Mouse (Mus musculus) gastrocnemius, adult 2 months (tissue): ENCODE measurements around the gene Podxl. TPM values are rescaled to one million over a fixed set of nuclear protein-coding genes. Genes with fewer than 3 reads are reported as not detected.

Experiments
- DNase-seq: peaks from one replicate; pipeline ENCODE4 v3.0.0; 2022
- H3K27ac ChIP-seq: fragments of 200-600 bp; 2 replicates; pipeline ENCODE4 v1.8.1; 2022; ENCODE audit warnings: mild to moderate bottlenecking
- H3K4me3 ChIP-seq: fragments of 200-600 bp; 2 replicates; pipeline ENCODE4 v1.8.1; 2022; ENCODE audit warnings: mild to moderate bottlenecking, moderate library complexity
- CTCF ChIP-seq: fragments of 200-600 bp; IDR thresholded peaks from 2 replicates; pipeline ENCODE4 v1.8.1; 2022; ENCODE audit warnings: antibody characterized with exemption, mild to moderate bottlenecking, moderate library complexity
- intact Hi-C: fragments of 180-260 bp; cut with DNase I; formaldehyde crosslinking; loops from one replicate; pipeline ENCODE4 v1.15.1; 2025
- total RNA-seq, 2 experiments: library from RNA; stranded (reverse); gene quantifications; 2 replicates each; pipeline ENCODE4 v1.2.3; 2021

The Podxl gene
- total RNA-seq, 2 experiments from 2014 or later = 22.0 to 31.9 TPM

DNA sequence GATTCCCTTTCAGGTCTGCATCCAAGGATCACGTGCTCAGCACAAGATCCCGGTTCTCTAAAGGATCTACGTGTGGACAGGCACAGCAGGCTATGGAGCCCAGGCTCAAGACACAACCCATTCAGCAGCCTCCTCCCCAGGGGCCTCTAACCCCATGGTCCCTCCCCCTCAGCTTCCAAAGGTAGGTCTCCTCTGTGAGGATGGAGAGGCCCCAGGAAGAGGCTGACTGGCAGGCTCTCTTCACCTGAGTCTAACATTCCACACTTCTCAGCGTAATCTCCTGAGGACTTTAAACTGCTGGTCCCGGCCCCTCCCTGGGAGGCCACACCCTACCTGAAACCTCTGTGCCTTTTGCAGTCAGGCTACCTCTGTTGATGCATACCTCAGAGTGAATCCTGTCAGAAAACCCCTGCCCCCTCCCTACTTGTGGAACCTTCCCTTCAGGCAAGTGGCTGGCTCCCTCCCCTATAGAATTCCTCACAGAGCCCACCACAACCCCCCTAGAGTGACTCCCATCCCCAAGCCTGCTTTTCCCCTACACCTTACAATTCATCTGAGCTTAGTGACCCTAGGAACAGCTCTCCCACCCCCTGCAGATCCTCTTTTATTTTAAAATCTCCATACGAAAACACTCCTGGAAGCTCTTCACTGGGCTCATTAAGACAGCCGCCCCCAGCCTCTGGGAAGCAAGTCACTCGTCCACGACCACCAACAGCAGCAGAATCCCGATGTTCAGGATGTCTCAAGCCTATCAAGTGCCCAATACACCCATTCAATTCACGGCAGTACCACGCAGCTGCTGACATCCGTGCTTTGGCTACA lies 3.4 kb downstream of the Podxl start:
- Histone ChIP-seq H3K4me3 (peak overlapping the region; percentile 86), H3K27ac (peak overlapping the region; percentile 49)
- DNase-seq = no peak
- intact Hi-C loops = no loop called here
- TF ChIP-seq CTCF = no peak

DNA sequence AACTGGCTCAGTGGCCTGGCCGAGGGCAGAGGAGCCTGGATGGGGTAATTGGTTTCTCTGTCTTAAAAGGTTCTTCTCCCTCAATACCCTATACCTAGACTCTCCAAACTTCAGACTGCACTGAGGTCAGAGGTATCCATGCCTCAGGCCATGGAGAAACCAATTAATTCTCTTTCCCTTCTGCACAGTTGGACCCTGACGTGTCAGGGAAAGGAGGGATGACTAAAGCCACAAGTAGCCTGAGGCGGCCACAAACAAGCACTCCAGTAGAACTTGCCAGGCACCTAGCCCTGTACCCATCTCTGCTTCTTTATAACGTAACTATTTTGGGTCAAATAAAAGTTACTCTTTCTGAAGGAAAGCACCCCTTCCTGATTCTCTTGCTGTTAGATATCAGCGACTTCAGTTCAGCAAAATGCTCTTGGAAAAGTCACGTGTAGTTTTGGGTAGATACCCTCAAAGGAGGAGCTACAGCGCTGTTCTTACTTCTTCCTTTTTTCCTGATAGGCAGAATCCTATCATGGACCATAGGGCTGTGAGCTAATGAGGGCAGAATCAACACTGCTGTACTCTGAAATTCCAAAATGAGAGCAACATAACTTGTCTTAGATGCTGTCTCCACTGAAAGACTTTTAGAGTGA lies 7.2 kb downstream of the Podxl start:
- H3K27ac ChIP-seq = 0 out of 2 replicates have a peak overlapping the region, but pooled peaks have one; percentile 21
- no peak overlapping the region for H3K4me3 ChIP-seq
- intact Hi-C loops = no loop called here
- no peak for DNase-seq
- no peak for TF ChIP-seq CTCF

DNA sequence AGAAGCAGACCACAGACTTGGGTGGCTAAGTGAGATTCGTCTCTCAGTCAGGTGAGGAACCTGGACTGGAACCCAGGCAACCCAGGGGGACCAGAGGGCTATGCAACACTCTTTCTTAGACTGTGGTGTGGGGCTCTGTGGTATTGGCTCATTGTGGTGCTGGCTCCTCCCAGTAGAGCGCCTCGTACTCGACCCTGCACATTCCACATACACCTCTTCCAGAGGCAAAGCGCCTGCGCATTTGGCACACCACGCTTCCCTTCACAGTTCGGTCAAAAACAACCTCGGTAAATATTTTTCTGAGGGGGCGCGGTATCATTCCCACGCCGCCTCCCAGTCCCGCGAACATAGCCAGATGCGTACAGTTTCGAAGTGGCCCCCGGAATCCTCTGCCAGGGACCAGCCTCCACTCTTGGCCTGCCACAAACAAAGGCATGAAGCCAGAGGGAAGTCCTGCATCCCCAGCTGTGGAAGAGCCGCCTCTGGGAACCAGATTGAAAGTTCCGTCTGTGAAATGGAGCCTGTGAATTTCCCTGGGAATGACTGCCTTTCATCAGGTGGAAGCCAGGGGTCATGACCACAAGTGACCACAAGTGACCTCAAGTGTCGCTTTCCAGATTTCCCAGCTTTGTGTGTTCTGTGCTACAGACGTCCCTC lies 12.8 kb downstream of the Podxl start:
- Histone ChIP-seq H3K27ac (peak overlapping the region; percentile 62), H3K4me3 (peak overlapping the region; percentile 45)
- TF ChIP-seq CTCF = no peak
- intact Hi-C loops = no loop called here
- DNase-seq = peak; percentile 35

DNA sequence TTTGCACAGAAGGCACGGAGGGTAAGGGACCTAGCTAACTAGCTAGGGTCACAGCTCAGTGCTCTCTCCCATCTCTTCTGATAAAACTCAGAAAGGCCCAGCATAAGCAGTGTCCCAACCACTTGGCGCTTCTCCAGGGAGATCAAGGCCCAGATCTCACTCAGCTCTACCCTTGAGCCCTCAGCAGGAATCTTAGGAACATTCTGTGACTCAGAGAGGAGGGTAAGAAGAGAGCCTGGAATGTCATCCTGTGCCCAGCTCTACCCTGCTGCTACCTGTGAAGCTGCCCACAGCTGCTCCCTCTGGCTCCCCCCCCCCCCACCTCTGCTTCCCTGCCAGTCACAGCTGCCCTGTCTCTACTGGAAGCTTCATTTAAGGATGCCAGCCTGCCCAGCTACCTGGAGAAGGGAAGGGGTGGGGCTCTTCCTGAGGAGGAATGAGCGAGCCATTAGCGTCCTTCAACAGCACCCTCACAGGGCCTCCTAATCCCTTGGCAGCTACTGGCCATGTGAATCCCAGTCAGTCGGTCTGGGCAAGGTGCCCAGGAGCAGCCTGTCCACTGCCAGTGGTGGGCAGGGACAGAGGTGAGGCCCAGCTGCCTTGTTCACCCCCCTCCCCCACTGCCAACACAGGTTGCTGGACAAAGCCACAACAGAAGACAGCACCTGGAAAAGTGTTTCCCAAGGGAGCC lies 14.3 kb downstream of the Podxl start:
- intact Hi-C loops = no loop called here
- Histone ChIP-seq H3K4me3 (peak overlapping the region; percentile 20; the same call in 1 of the 2 replicates), H3K27ac (peak overlapping the region; percentile 53)
- TF ChIP-seq CTCF = no peak
- DNase-seq = peak; percentile 66

DNA sequence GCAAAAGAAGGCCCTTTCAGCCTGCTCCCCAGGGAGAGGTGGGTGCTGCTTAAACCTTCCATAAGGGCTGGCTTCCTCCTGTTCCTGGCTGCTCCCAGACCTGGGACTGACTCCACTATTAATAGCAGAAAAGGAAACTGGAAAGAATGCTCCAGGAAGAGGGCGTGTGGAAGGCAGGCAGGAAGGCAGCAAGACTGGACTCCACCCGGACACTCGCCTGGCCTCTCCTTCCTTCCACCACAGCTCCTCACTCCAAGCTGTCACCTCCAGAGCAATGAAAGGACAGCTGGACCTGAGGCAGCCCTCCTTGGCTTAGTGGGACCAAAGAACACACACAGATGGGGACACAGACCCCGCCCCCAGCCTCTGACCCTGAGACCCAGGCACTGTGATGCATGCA lies 19.5 kb downstream of the Podxl start:
- no peak for TF ChIP-seq CTCF
- intact Hi-C loops = no loop called here
- peak overlapping the region; percentile 55 for H3K4me3 ChIP-seq
- H3K27ac ChIP-seq = peak overlapping the region; percentile 83
- DNase-seq = no peak

DNA sequence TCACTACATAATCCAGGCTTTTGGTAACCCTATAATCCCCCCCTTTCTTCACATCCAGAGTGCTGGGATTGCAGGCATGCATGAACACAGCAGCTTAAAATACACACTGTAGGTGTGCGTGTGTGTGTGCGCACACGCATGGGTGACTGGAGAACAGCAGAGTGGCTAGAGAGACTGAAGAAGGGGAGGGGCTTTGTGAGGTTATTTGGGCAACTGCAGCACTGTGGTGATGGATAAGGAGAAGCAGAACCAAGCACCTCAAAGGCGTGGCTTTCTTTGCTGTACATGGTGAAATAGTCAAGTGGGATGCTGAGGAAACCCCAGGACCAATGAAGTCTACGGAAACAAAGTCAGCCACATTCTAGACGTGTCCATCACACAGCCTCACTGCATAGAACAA lies 23.8 kb downstream of the Podxl start:
- TF ChIP-seq CTCF = no peak
- no peak overlapping the region for H3K27ac ChIP-seq
- intact Hi-C loops = no loop called here
- no peak for DNase-seq
- no peak overlapping the region for H3K4me3 ChIP-seq

DNA sequence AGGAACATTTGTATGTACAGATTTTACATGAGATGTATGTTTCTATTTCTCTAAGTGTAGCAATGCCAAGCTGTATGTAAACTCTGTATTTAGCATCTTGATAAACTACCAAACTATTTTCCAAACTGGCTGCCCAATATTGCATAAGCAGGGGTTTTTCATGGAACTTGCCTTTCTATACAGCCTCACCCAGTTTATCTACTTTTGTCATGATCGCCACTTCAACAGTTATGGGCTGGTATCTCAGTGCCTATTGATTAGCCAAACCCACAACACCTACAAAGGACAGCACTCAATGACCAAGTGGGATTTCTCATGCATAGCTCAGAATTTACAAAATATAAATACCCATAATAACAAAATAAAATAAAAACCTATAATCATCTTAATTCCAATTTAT lies 25.7 kb downstream of the Podxl start:
- DNase-seq = no peak
- intact Hi-C loops = no loop called here
- Histone ChIP-seq H3K4me3 (no peak overlapping the region), H3K27ac (0 out of 2 replicates have a peak overlapping the region, but pooled peaks have one; percentile 43)
- no peak for TF ChIP-seq CTCF

DNA sequence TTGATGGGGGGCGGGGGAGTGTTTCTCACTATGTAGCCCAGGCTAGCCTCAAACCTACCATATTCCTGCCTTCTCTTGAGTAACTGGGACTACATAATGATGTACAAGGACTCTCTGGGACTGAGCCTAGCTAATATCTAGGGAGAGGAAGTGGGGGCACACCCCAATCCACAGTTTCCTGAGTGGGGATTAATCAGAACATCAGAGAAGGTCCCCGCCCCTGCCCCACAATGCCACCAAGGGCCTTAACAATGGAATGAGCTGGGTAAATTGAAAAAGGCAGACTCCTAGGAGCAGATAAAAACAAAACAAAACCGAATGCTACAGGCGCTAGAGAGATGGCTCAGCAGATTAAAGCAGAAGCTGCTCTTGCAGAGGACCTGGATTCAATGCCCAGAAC lies 26.6 kb downstream of the Podxl start:
- no peak for DNase-seq
- no peak overlapping the region for H3K4me3 ChIP-seq
- no peak for TF ChIP-seq CTCF
- intact Hi-C loops = no loop called here
- peak overlapping the region; percentile 43 for H3K27ac ChIP-seq

DNA sequence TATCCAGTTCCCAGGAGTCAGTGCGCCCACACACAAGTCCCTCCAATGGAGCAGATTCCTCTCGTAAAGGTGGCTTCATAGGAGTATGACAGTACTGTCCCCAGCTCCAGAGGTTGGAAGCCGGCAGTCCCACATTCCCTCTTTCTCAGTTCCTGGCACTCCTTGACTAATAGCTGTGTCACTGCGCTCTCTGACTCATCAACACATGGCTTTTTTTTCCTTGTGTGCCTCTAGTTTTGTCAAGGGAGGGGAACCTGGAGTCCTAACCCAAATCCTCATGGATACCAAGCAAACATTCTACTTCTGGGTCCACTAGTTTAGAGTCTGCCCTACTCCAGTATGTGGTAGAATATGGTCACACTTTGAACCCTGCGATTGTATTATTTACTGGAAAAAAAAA lies 29.1 kb downstream of the Podxl start:
- TF ChIP-seq CTCF = no peak
- DNase-seq = no peak
- intact Hi-C loops = no loop called here
- H3K4me3 ChIP-seq = no peak overlapping the region
- no peak overlapping the region for H3K27ac ChIP-seq

DNA sequence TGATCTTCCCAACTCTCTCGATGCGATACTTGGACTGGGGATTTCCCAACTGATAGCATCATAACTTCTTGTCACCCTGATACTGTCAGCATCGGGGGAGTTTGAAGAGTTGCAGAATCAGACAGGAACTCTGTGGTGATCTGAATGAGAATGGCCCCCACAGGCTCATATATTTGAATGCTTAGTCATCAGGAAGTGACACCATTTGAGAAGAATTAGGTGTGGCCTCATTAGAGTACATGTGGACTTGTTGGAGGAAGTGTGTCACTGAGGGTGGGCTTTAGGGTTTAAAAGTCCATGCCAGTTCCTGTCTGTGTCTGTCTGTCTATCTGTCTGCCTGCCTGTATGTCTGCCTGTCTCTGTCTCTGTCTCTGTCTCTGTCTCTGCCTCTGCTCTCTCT lies 31.9 kb downstream of the Podxl start:
- Histone ChIP-seq H3K4me3 (no peak overlapping the region), H3K27ac (no peak overlapping the region)
- TF ChIP-seq CTCF = no peak
- DNase-seq = no peak
- intact Hi-C loops = no loop called here

DNA sequence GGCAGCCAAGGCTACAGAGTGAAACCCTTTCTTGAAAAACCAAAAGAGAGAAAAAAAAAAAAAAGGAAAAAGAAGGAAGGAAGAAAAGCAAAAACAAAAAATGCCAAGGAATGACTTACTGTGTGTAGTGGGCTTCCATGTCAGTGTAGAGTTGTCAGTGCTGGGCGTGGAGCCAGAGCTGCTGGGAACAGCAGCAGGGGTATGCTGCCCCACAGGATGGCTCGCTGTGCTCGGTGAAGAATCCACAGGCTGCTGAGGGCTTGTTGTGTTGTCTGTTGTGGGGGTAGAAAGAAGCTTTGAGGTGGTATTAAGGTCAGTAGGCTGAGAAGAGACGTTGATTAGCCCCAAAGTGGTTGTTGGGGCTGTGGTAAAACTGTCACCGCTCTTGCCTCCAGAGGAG lies 35.4 kb downstream of the Podxl start:
- intact Hi-C loops = no loop called here
- peak; percentile 23 for DNase-seq
- H3K4me3 ChIP-seq = no peak overlapping the region
- TF ChIP-seq CTCF = no peak
- peak overlapping the region; percentile 28; the same call in 1 of the 2 replicates for H3K27ac ChIP-seq

DNA sequence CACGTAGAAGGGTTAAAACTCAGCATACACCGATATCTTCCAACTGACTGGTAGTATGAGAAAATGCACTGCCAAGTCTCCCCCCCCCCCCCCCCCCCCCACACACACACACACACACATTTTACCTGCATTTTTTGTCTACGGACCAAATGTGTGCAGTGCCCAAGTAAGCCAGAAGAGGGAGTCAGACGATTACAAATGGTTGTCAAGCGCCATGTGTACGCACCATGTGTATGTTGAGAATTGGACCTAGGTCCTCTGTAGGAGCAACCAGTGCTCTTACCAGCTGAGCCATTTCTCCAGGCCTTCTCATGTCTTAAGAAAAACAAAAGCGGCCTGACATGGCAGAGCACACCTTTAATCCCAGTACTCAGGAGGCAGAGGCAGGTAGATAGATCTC lies 35.9 kb downstream of the Podxl start:
- Histone ChIP-seq H3K4me3 (no peak overlapping the region), H3K27ac (no peak overlapping the region)
- intact Hi-C loops = no loop called here
- DNase-seq = peak; percentile 46
- peak; percentile 56 for TF ChIP-seq CTCF

DNA sequence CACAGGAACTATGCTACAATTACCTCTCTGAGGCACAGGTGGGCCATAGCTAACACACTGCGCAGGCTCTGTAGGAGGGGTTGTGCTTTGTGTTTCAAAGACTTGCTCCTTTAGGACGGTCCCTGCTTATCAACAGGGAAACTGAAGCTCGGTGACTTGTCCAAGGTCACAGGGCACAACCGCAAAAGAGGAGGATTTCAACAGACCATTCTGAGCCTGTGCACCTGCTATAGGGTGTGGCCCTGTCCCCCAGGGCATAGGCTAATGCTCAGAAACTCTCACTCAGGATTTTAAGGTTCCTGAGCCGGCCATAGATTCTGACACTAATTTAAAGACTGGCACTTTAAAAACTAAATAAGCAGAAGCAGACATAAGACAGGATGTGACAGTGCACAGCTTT lies 36.9 kb downstream of the Podxl start:
- no peak for TF ChIP-seq CTCF
- peak; percentile 14 for DNase-seq
- Histone ChIP-seq H3K4me3 (no peak overlapping the region), H3K27ac (no peak overlapping the region)
- intact Hi-C loops = no loop called here
